Mouse (Mus musculus) A20 (cell line): ENCODE data around the gene Rad9b.

ENCODE experiments used
- DNase-seq: peaks from one replicate; pipeline ENCODE4 v3.0.0-alpha.2; 2011; ENCODE audit warnings: low read depth, low spot score

Rad9b gene

DNA sequence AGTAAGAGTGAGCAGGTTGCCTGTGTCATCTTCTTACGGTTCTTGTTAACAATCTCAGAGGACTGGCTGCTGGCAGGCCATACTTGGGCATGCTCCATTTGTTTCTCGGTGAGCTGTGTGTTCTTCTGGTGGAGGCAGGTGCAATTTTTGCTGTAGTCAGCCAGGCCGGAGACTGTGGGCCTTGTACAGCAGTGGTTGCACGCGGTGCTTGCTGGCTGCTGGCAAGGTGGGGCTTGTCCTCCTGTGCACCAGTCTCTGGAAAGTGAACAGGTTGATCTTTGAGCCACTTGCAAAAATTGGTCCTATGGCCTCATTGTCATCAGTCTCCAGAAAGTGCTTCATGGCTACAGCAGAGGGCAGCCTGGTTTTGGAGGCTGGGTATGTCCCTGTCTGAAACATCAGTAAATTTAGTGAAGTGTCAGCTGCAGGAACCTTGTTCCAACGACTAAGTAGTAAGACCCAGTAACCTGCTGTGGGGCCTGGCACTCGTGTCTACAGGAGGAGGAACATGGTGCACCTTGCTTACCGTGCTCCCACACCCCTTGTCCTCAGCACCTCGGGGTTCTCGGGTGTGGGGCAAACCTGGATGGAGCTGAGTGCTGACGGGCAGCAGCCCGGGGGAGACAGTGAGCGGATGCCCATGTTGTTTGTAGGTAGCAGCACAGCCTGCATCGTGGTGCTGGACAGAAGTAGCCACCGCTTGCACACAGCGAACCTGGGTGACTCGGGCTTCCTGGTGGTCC, 40.9 kb downstream of the Rad9b start:
- peak; percentile 42 for DNase-seq

DNA sequence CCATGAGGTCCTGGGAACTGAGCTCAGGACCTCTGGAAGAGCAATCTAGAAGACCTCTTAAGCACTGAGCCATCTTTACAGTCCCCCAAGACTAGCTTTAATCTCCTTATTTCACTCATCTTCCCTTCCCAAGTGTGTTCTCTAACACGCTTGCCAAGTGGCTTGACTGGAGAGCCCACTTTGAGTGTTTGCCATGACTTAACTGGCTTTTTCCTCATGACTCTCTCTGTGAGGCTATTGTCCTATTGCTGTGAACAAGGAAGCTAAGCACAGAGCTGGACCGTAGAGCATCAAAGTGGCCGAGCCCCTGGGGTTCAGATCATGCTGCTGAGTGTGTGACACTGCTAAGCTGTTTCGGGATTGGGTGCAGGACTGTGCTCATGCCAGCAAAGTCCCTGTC, 41.7 kb downstream of the Rad9b start:
- no peak for DNase-seq

DNA sequence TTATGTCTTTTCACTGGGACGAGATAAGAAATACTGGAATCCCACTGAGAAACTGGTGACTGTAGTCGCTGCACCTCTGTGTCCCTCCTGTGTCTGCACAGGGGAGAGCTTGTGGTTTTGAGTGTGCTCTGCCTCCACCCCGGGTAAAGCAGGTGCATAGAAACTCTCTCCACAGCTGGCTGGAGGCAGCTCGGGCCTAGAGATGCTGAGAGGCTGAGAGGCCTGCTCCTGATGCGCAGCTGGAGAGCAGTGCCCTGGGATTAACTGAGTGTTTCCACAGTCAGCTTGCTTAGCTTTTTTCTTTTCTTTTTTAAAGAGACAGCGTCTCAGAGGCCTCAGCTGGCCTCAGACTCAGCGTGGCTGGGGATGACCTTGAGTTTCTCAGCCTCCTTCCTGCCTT, 42.3 kb downstream of the Rad9b start:
- peak; percentile 89 for DNase-seq

- peak; percentile 89 for DNase-seq
These were observed 43.3 kb downstream of the Rad9b start for GRCm38 (mm10) chr5:122310699-122311098.

GRCm38 (mm10) chr5:122306536-122306935, 47.5 kb downstream of the Rad9b start:
- DNase-seq: no peak

DNA sequence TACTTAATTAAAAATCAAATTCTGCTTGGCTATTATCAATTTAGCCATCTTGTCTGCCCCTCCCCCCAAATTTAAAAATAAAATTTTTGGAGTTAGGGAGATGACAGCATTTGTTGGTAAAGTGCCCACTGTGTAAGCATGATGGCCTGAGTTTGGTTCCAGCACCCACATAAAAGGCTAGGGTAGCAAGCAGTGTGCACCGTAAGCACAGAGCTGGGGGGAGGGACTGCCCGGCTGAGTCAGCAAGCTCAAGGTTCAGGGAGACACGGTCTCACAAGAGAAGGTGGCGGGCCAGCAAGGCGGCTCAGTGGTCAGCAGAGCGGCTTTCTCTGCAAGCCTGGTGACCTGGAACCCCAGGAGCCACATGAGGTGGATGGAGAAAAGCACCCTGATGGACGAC, 48.6 kb downstream of the Rad9b start:
- no peak for DNase-seq

DNA sequence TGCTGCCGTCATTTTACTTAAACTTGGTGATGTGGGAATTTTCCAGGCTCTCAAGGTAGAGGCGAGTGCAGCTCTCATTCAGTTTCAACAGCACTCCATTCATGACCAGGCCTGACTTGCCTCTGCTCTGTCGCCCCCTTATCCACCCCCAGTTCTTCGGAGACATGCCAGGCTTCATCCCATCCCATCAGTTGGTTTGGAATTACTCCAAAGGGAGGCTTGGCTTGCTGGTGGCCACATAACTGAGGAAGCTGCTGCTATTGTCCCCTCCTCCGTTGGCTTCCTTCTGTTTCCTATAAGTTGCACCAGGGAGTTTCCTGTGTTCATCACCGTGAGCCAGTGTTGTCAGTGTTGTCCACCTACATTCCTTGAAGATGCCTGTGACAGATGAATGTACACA, 49.5 kb downstream of the Rad9b start:
- DNase-seq: no peak

- DNase-seq: no peak
These were observed 50.1 kb downstream of the Rad9b start for GRCm38 (mm10) chr5:122303937-122304336.

- peak; percentile 35 for DNase-seq
These were observed 51.0 kb downstream of the Rad9b start for GRCm38 (mm10) chr5:122302810-122303745.

DNA sequence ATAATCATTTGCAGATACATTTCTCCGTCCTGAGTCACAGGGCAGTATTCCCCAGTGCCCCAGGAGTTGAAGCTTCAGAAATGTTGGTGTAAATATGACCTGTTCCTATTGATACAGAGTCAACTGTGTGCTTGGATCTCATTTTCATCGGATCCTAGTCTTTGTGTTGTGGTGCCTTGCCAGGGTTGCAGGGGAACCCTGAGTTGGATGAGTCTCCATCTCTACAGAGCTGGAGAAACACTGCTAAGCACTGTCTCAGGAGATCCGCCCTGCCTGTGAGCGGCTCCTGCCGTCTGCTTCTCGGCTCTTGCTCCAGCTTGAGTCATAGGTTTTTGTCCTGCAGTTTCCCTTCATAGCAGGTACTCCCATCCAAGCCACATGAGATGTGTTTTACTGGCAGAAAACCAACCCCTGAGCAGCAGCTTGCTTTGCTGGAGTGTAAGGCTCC, 53.9 kb downstream of the Rad9b start:
- DNase-seq: no peak

DNA sequence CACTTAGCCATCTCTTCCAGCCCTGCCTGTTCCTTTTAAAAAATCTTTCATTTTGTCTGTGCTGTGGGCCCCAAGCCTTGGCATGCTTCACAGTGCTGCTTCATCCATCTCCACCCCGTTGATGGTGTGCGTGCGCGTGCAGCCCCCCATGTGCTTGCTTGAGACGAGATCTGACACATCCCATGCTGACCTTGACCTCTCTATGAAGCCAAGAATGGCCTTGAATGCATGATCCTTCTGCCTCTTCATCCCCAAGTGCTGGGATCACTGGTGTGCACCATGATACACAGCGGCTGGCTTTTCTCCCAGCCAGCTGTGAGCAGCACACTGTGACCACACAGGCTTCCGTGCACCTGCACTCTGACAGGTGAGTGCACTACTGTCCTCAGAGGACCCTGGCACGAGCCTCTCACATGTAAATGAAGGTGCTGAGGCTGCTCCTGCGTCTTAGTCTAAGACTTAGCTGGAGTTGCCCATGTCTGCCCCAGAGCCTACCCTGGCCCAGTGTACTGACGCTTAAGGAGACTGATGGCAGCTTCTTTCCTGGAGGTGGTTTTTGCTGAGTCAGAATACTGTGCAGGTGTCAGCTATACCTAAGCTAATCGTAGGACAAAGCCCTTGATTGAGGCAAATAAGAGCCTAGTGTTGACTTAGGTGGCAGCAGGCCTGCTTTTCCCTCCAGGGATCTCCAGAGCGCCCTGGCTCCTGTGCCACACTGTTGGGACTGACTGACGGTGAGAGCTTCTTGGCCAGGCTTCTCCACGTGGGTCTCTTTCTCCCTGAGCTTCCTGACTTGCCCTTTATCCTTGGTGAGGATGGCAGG, 58.7 kb downstream of the Rad9b start:
- peak; percentile 84 for DNase-seq

- DNase-seq: peak; percentile 68
These were observed 59.8 kb downstream of the Rad9b start for GRCm38 (mm10) chr5:122294219-122294735.

DNA sequence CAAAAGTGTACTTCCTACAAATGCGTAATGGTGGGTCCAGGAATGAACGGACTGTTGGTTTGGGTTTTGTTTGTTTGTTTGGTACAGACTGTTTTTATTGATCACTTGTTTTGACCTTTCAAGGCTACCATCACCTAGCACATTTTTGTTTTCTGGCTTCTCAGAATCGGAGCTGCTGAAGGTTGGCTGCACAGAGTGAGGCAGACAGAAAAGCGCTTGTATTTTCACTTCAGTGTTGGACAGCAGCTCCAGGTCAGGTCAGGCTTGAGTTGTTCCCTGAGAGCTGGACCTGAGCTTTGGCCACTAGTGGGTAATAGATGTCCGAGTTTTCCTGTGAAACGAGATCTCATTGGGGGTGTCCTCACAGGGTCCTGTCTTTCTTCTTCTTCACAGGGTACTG, 60.9 kb downstream of the Rad9b start:
- DNase-seq: no peak

DNA sequence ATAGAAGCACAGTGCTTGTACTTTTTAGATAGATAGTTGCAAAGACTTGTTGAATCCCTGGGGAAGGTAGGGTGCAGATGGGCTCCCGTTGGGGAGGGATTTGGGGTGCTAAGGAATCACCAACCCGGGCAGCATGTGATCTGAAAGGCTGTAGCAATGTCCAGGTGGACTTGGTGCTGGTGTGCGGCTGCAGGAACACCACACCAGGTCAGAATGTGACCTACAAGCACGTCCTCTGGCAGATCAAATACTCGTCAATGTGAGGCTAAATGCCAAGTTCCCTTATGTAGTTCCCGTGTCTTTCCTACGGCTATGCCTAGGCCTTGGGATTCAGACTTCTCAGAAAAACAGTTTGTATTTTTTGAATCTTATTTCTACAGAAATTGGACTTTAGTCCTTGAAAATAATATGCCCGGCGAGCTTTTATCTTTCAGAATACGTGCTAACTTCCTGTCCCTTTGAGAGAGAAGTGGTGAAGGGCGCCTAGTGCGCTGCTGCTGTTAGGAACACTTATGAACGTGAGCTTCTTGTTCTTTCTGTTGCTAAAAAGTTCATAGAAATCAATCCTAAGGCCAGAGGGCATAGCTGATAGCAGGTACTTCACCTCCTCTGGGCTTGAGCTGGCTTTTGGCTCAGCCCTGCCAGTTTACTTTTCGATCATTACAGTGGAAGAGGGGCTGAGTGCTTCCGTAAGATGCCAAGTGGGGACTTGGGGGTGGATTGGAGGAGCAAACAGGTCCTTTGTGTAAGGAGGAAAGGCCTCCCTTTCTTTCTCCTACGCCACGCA, 62.3 kb downstream of the Rad9b start:
- DNase-seq: no peak

GRCm38 (mm10) chr5:122291149-122291548, 62.9 kb downstream of the Rad9b start:
- no peak for DNase-seq

GRCm38 (mm10) chr5:122288147-122288811, 65.8 kb downstream of the Rad9b start:
- peak; percentile 68 for DNase-seq

GRCm38 (mm10) chr5:122287026-122287425, 67.0 kb downstream of the Rad9b start:
- no peak for DNase-seq

GRCm38 (mm10) chr5:122286191-122286590, 67.8 kb downstream of the Rad9b start:
- no peak for DNase-seq

DNA sequence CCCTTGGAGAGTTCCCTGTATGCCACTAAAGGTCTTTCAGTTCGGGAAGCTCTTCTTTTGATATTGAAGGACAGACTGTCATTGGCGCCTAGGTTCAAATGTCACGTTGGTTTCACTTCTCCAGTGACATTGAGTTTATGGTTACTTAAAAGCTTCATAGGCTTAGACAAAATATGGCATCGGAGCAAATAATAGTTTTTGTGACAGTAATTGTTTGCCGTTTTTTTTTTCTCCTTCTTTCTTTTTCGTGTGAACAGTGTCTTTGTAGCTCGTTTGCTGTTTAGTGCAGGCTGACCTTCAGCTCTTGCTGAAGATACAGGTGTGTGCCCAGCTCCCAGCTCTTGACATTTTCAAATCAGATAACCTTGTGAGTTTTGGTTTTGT, 68.3 kb downstream of the Rad9b start:
- DNase-seq: peak; percentile 77
